Mouse (Mus musculus) thymus, adult 2 months (tissue): Measurements from ENCODE around the gene Arfgap3. TPM values are rescaled to one million over a fixed set of nuclear protein-coding genes. Genes with fewer than 3 reads are reported as not detected.
"Not testable (repeated sequence)": the region's sequence is repeated elsewhere in the genome, so short reads cannot be mapped to it uniquely, and the experiment has no call there.

ENCODE experiments used
- DNase-seq: peaks from one replicate; pipeline ENCODE4 v3.0.0; 2021
- H3K27ac ChIP-seq: fragments of 200-500 bp; 2 replicates; pipeline ENCODE4 v1.5.1; 2012; ENCODE audit warnings: low read length, control low read depth; ENCODE audit not compliant: control insufficient read depth, insufficient read depth
- H3K27me3 ChIP-seq: fragments of 200-500 bp; 2 replicates; pipeline ENCODE4 v1.6.1; 2012; ENCODE audit warnings: mild to moderate bottlenecking, low read length, moderate library complexity, mixed read lengths; ENCODE audit not compliant: control insufficient read depth, insufficient read depth
- H3K36me3 ChIP-seq: fragments of 200-500 bp; 2 replicates; pipeline ENCODE4 v1.6.1; 2012; ENCODE audit warnings: mild to moderate bottlenecking, low read length, moderate library complexity; ENCODE audit not compliant: control insufficient read depth, insufficient read depth
- H3K4me1 ChIP-seq: fragments of 200-500 bp; replicated peaks from 2 replicates; pipeline ENCODE4 v1.6.1; 2012; ENCODE audit warnings: low read length; ENCODE audit not compliant: control insufficient read depth, insufficient read depth
- H3K4me3 ChIP-seq: fragments of 200-500 bp; 2 replicates; pipeline ENCODE4 v1.5.1; 2012; ENCODE audit warnings: mild to moderate bottlenecking, low read length, control low read depth, moderate library complexity; ENCODE audit not compliant: control insufficient read depth, insufficient read depth
- CTCF ChIP-seq: fragments of 200-500 bp; IDR thresholded peaks from 2 replicates; pipeline ENCODE4 v1.5.1; 2012; ENCODE audit warnings: mild to moderate bottlenecking, control low read depth, low read length, moderate library complexity, borderline replicate concordance; ENCODE audit not compliant: control insufficient read depth, poor library complexity, insufficient read depth; ENCODE audit errors: extremely low read depth
- POLR2A ChIP-seq: fragments of 200-500 bp; IDR thresholded peaks from 2 replicates; pipeline ENCODE4 v1.6.1; 2012; ENCODE audit warnings: mild to moderate bottlenecking, low read length, control low read depth, moderate library complexity; ENCODE audit not compliant: control insufficient read depth, poor library complexity, insufficient read depth; ENCODE audit errors: extremely low read depth
- WGBS: fragments of 180-500 bp; shearing (Covaris S2); methylation state at CpG from one replicate; pipeline ENCODE4 v1.1.7; 2018; 5-methylcytosine and 5-hydroxymethylcytosine counted together
- polyA plus RNA-seq: library from polyadenylated mRNA; depleted of rRNA; stranded (reverse); fragments of >200 nt; gene quantifications from 2 replicates; pipeline ENCODE4 v1.2.3, GENCODE M21; 2012

The Arfgap3 gene
- polyA plus RNA-seq, 1 experiment = 23.0 TPM

GRCm38 (mm10) chr15:83375136-83375535, 25.1 kb upstream of the Arfgap3 start:
- H3K27me3 ChIP-seq = no peaks in the 10 kb centered on the region
- no peaks in the 10 kb centered on the region for H3K4me1 ChIP-seq
- 79% methylated on average over 4 of the region's 4 CpGs for WGBS
- no peaks in the 10 kb centered on the region; the same call in 1 of the 2 replicates for H3K36me3 ChIP-seq
- DNase-seq = peak; percentile 11
- no peak overlapping the region for H3K27ac ChIP-seq
- TF ChIP-seq CTCF (peak; percentile 56; the same call in 1 of the 2 replicates), POLR2A (no peak)
- no peak overlapping the region for H3K4me3 ChIP-seq

GRCm38 (mm10) chr15:83374076-83374475, 24.0 kb upstream of the Arfgap3 start:
- no peak for DNase-seq
- H3K4me3 ChIP-seq = no peak overlapping the region
- TF ChIP-seq POLR2A = no peak
- TF ChIP-seq CTCF = no peak
- H3K27me3 ChIP-seq = no peaks in the 10 kb centered on the region
- H3K27ac ChIP-seq = no peak overlapping the region
- no peaks in the 10 kb centered on the region; the same call in 1 of the 2 replicates for H3K36me3 ChIP-seq
- H3K4me1 ChIP-seq = no peaks in the 10 kb centered on the region

- not testable (repeated sequence) for H3K4me1 ChIP-seq, H3K27ac ChIP-seq, DNase-seq, H3K36me3 ChIP-seq, H3K4me3 ChIP-seq, H3K27me3 ChIP-seq
- WGBS = 91% methylated on average over 4 of the region's 4 CpGs
Observed at GRCm38 (mm10) chr15:83368702-83369101, 18.7 kb upstream of the Arfgap3 start.

GRCm38 (mm10) chr15:83368261-83368660, 18.2 kb upstream of the Arfgap3 start:
- TF ChIP-seq CTCF (no peak), POLR2A (no peak)
- Histone ChIP-seq H3K36me3 (no peaks in the 10 kb centered on the region), H3K4me3 (no peak overlapping the region), H3K27ac (no peak overlapping the region), H3K4me1 (peaks cover 3% of the 10 kb centered on the region; the same call in 1 of the 2 replicates), H3K27me3 (no peaks in the 10 kb centered on the region)
- DNase-seq = no peak
- WGBS = 78% methylated on average over 2 of the region's 2 CpGs

GRCm38 (mm10) chr15:83366933-83367552, 17.0 kb upstream of the Arfgap3 start:
- 21% methylated on average over 58 of the region's 58 CpGs for WGBS
- Histone ChIP-seq H3K36me3 (no peaks in the 10 kb centered on the region), H3K27me3 (no peaks in the 10 kb centered on the region), H3K4me1 (peaks cover 3% of the 10 kb centered on the region; the same call in 1 of the 2 replicates), H3K27ac (no peak overlapping the region), H3K4me3 (peak overlapping the region; percentile 19; the same call in 1 of the 2 replicates)
- no peak for TF ChIP-seq CTCF
- no peak for TF ChIP-seq POLR2A
- peak; percentile 16 for DNase-seq

- H3K4me3 ChIP-seq = no peak overlapping the region
- no peak for DNase-seq
- H3K36me3 ChIP-seq = no peaks in the 10 kb centered on the region
- H3K27me3 ChIP-seq = no peaks in the 10 kb centered on the region
- TF ChIP-seq POLR2A (no peak), CTCF (no peak)
- H3K27ac ChIP-seq = no peak overlapping the region
- H3K4me1 ChIP-seq = peaks cover 3% of the 10 kb centered on the region; the same call in 1 of the 2 replicates
Observed at GRCm38 (mm10) chr15:83365697-83366096, 15.7 kb upstream of the Arfgap3 start.

GRCm38 (mm10) chr15:83364194-83364593, 14.1 kb upstream of the Arfgap3 start:
- Histone ChIP-seq H3K36me3 (no peaks in the 10 kb centered on the region), H3K27me3 (no peaks in the 10 kb centered on the region), H3K27ac (no peak overlapping the region), H3K4me1 (peaks cover 3% of the 10 kb centered on the region; the same call in 1 of the 2 replicates), H3K4me3 (no peak overlapping the region)
- no peak for TF ChIP-seq CTCF
- TF ChIP-seq POLR2A = no peak
- no peak for DNase-seq
- 89% methylated on average over 3 of the region's 3 CpGs for WGBS

GRCm38 (mm10) chr15:83362813-83363212, 12.8 kb upstream of the Arfgap3 start:
- WGBS = 96% methylated on average over 1 of the region's 1 CpGs
- not testable (repeated sequence) for H3K4me3 ChIP-seq, H3K27ac ChIP-seq, H3K27me3 ChIP-seq, DNase-seq, H3K36me3 ChIP-seq, H3K4me1 ChIP-seq

- H3K4me1 ChIP-seq, H3K27ac ChIP-seq, DNase-seq, H3K27me3 ChIP-seq, H3K36me3 ChIP-seq, H3K4me3 ChIP-seq: not testable (repeated sequence)
- WGBS = 91% methylated on average over 5 of the region's 5 CpGs
Observed at GRCm38 (mm10) chr15:83360899-83361298, 10.9 kb upstream of the Arfgap3 start.
